Mouse (Mus musculus) MEL (cell line): ENCODE measurements around the gene Cwc22.

Experiments used
- BHLHE40 ChIP-seq: IDR thresholded peaks from 2 replicates; pipeline ENCODE4 v1.6.1; 2012; ENCODE audit warnings: low read depth, mild to moderate bottlenecking, inconsistent platforms, low read length, improper control_type of control experiment, borderline replicate concordance
- CTCF ChIP-seq, 3 experiments: IDR thresholded peaks in 2 of 3; conservative IDR thresholded peaks in 1 of 3; 2 replicates each; pipeline ENCODE4 v1.5.1; 2011 to 2012; ENCODE audit warnings: low read length in 3 of 3, low read depth in 2 of 3, mild to moderate bottlenecking in 2 of 3, improper control_type of control experiment in 1 of 3, inconsistent platforms in 1 of 3, mixed read lengths in 1 of 3, moderate library complexity in 1 of 3; ENCODE audit not compliant: control insufficient read depth in 1 of 3, insufficient read depth in 1 of 3, poor library complexity in 1 of 3, severe bottlenecking in 1 of 3
- EP300 ChIP-seq, 2 experiments: IDR thresholded peaks; 2 replicates each; pipeline ENCODE4 v1.6.1; 2011; ENCODE audit warnings: improper control_type of control experiment in 2 of 2, low read length in 2 of 2, low read depth in 1 of 2, mild to moderate bottlenecking in 1 of 2
- GATA1 ChIP-seq: IDR thresholded peaks from 2 replicates; pipeline ENCODE4 v1.6.1; 2011; ENCODE audit warnings: low read depth, low read length, improper control_type of control experiment
- MAFK ChIP-seq: IDR thresholded peaks from 2 replicates; pipeline ENCODE4 v1.6.1; 2011; ENCODE audit warnings: low read depth, mild to moderate bottlenecking, low read length, improper control_type of control experiment, borderline replicate concordance
- MAX ChIP-seq: IDR thresholded peaks from 2 replicates; pipeline ENCODE4 v1.6.1; 2011; ENCODE audit warnings: low read length, improper control_type of control experiment
- MYC ChIP-seq: IDR thresholded peaks from 2 replicates; pipeline ENCODE4 v1.6.1; 2011; ENCODE audit warnings: low read depth, mild to moderate bottlenecking, low read length, improper control_type of control experiment, moderate library complexity
- NRF1 ChIP-seq: IDR thresholded peaks from 2 replicates; pipeline ENCODE4 v1.6.1; 2014; ENCODE audit warnings: low read depth, mild to moderate bottlenecking, inconsistent platforms, low read length, improper control_type of control experiment, moderate library complexity; ENCODE audit not compliant: poor library complexity, insufficient read depth, severe bottlenecking
- POLR2A ChIP-seq, 2 experiments: IDR thresholded peaks; 2 replicates each; pipeline ENCODE4 v1.6.1; 2011 to 2012; ENCODE audit warnings: low read length in 2 of 2, mild to moderate bottlenecking in 2 of 2, control low read depth in 1 of 2, improper control_type of control experiment in 1 of 2, low read depth in 1 of 2, moderate library complexity in 1 of 2; ENCODE audit not compliant: control insufficient read depth in 1 of 2, insufficient read depth in 1 of 2, poor library complexity in 1 of 2
- POLR2AphosphoS2 ChIP-seq: IDR thresholded peaks from 2 replicates; pipeline ENCODE4 v1.6.1; 2011; ENCODE audit warnings: low read length, improper control_type of control experiment
- TCF12 ChIP-seq: IDR thresholded peaks from 2 replicates; pipeline ENCODE4 v1.6.1; 2014; ENCODE audit warnings: low read depth, mild to moderate bottlenecking, inconsistent platforms, low read length, improper control_type of control experiment, moderate library complexity

GRCm38 (mm10) chr2:77885491-77886130 lies 60.6 kb downstream of the Cwc22 start:
- no peak for TF ChIP-seq CTCF (IDR thresholded peaks at IDR 0.05 in 2 of 3, conservative IDR thresholded peaks at IDR 0.05 in 1 of 3; ENCODE audit: control insufficient read depth in 1 of 3, insufficient read depth in 1 of 3, low read depth in 2 of 3, low read length in 3 of 3, poor library complexity in 1 of 3, severe bottlenecking in 1 of 3)
- no peak for TF ChIP-seq NRF1
- no peak for TF ChIP-seq GATA1
- no peak for TF ChIP-seq POLR2A (IDR thresholded peaks at IDR 0.05; ENCODE audit: control insufficient read depth in 1 of 2, insufficient read depth in 1 of 2, low read depth in 1 of 2, low read length in 2 of 2, poor library complexity in 1 of 2)
- no peak for TF ChIP-seq BHLHE40
- TF ChIP-seq POLR2AphosphoS2 = no peak
- TF ChIP-seq MAX = no peak
- TF ChIP-seq TCF12 = no peak
- TF ChIP-seq EP300 (IDR thresholded peaks at IDR 0.05; ENCODE audit: low read depth in 1 of 2, low read length in 2 of 2) = no peak
- TF ChIP-seq MAFK = no peak
- no peak for TF ChIP-seq MYC
